Mouse (Mus musculus) kidney, embryonic 15.5 days (tissue): ENCODE measurements at regions not wholly inside any gene's neighbourhood (a gene's known extent, or its start where the extent isn't known, plus 50 kb on each side); places are given as distances from the start of the nearest gene placed in this dataset.

Source experiments
- ATAC-seq: fragments of 200-750 bp; cut with Nextera tagmentation; replicated peaks from 2 replicates; pipeline ENCODE4 v1.8.0; 2017; ENCODE audit warnings: moderate TSS enrichment; ENCODE audit not compliant: low FRiP score
- H3K27ac ChIP-seq: fragments of 300-500 bp; sonication (generic); 2 replicates; pipeline ENCODE4 v1.5.1; 2015; ENCODE audit warnings: mild to moderate bottlenecking, inconsistent platforms
- H3K27me3 ChIP-seq: fragments of 300-500 bp; sonication (generic); 2 replicates; pipeline ENCODE4 v1.6.1; 2015; ENCODE audit warnings: inconsistent platforms
- H3K36me3 ChIP-seq: fragments of 300-500 bp; sonication (generic); 2 replicates; pipeline ENCODE4 v1.6.1; 2015; ENCODE audit warnings: inconsistent platforms
- H3K4me1 ChIP-seq: fragments of 300-500 bp; sonication (generic); 2 replicates; pipeline ENCODE4 v1.6.1; 2015; ENCODE audit warnings: inconsistent platforms
- H3K4me2 ChIP-seq: fragments of 300-500 bp; sonication (generic); 2 replicates; pipeline ENCODE4 v1.6.1; 2015; ENCODE audit warnings: moderate library complexity, mild to moderate bottlenecking, inconsistent platforms
- H3K4me3 ChIP-seq: fragments of 300-500 bp; sonication (generic); replicated peaks from 2 replicates; pipeline ENCODE4 v1.5.1; 2015; ENCODE audit warnings: mild to moderate bottlenecking, inconsistent platforms
- H3K9ac ChIP-seq: fragments of 300-500 bp; sonication (generic); 2 replicates; pipeline ENCODE4 v1.6.1; 2015; ENCODE audit warnings: mild to moderate bottlenecking, inconsistent platforms
- H3K9me3 ChIP-seq: fragments of 300-500 bp; sonication (generic); replicated peaks from 2 replicates; pipeline ENCODE4 v1.6.1; 2016; ENCODE audit warnings: inconsistent platforms
- WGBS: fragments of 180-500 bp; shearing (Covaris S2); methylation state at CpG from one replicate; pipeline ENCODE4 v1.1.7; 2015; ENCODE audit warnings: mixed read lengths; 5-methylcytosine and 5-hydroxymethylcytosine counted together

GRCm38 (mm10) chr6:117519466-117519865 lies 321.5 kb upstream of the Zfp637 start:
- ATAC-seq = no peak
- 81% methylated on average over 1 of the region's 1 CpGs for WGBS

GRCm38 (mm10) chr6:117526161-117526935 lies 314.6 kb upstream of the Zfp637 start:
- WGBS = 30% methylated on average over 22 of the region's 22 CpGs
- H3K9ac ChIP-seq = no peak overlapping the region
- H3K9me3 ChIP-seq = no peaks in the 10 kb centered on the region
- no peak overlapping the region for H3K4me3 ChIP-seq
- H3K4me1 ChIP-seq = peaks cover 13% of the 10 kb centered on the region
- 0 out of 2 replicates have a peak overlapping the region, but pooled peaks have one; percentile 13 for H3K4me2 ChIP-seq
- H3K36me3 ChIP-seq = no peaks in the 10 kb centered on the region
- ATAC-seq = 0 out of 2 replicates have a peak, but pooled peaks have one; percentile 22
- H3K27ac ChIP-seq = 0 out of 2 replicates have a peak overlapping the region, but pooled peaks have one; percentile 15
- H3K27me3 ChIP-seq = no peaks in the 10 kb centered on the region; the same call in 1 of the 2 replicates

More at GRCm38 (mm10) chr6:117519466-117519865, 321.5 kb upstream of the Zfp637 start:
- Histone ChIP-seq H3K27me3 (no peaks in the 10 kb centered on the region), H3K9ac (no peak overlapping the region), H3K4me3 (no peak overlapping the region), H3K4me2 (no peak overlapping the region), H3K36me3 (no peaks in the 10 kb centered on the region), H3K27ac (no peak overlapping the region), H3K9me3 (no peaks in the 10 kb centered on the region), H3K4me1 (peaks cover 15% of the 10 kb centered on the region)

DNA sequence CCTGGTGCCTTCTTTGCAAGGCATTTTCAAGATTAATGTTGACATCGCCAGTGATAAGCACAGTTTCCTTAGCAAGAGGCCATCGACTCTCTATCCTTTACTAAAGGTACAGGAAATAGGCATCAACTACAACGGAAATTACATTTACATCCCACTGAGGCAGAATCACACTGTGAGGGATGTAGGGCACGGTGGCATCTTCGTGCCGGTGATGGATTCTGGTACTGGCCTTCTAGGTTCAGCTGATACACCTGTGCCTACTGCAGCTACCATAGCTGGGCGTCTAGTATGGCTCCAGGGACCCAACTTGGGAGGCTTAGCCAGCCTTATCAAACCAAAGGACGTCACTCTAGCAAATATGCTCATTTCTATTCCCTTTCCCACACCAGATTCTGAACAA lies 313.5 kb upstream of the Zfp637 start:
- no peak overlapping the region for H3K4me3 ChIP-seq
- H3K4me2 ChIP-seq = no peak overlapping the region
- H3K9ac ChIP-seq = no peak overlapping the region
- no peaks in the 10 kb centered on the region; the same call in 1 of the 2 replicates for H3K27me3 ChIP-seq
- 69% methylated on average over 8 of the region's 8 CpGs for WGBS
- H3K9me3 ChIP-seq = no peaks in the 10 kb centered on the region
- H3K36me3 ChIP-seq = no peaks in the 10 kb centered on the region
- ATAC-seq = no peak
- H3K27ac ChIP-seq = no peak overlapping the region
- peaks cover 13% of the 10 kb centered on the region for H3K4me1 ChIP-seq

GRCm38 (mm10) chr6:117534149-117534548 lies 306.8 kb upstream of the Zfp637 start:
- no peaks in the 10 kb centered on the region for H3K36me3 ChIP-seq
- no peak overlapping the region for H3K9ac ChIP-seq
- H3K9me3 ChIP-seq = no peaks in the 10 kb centered on the region
- H3K27ac ChIP-seq = no peak overlapping the region
- H3K4me3 ChIP-seq = no peak overlapping the region
- no peak overlapping the region for H3K4me2 ChIP-seq
- 17% methylated on average over 2 of the region's 2 CpGs for WGBS
- peaks cover 9% of the 10 kb centered on the region; the same call in 1 of the 2 replicates for H3K27me3 ChIP-seq
- peaks cover 6% of the 10 kb centered on the region for H3K4me1 ChIP-seq
- 0 out of 2 replicates have a peak, but pooled peaks have one; percentile 56 for ATAC-seq

DNA sequence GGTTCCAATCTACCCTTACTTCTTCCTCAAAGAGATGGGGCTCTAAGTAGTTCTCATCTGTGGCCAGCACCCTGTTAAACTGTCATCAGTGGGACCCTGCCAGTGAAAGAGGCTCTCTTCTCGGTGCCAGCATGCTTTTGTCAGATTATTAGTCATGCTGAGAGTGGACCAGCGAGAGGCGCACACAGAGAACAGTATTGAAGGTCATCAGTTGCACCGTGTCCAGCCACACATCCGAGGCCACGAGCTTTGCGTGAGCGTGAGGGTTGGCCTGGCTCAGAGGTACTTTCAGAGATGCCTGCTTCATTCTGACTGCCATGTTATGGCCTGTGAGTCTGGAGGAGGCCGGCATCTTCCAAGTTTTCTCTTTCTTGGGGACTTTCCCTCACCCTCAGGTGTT lies 306.0 kb upstream of the Zfp637 start:
- ATAC-seq = no peak
- H3K27ac ChIP-seq = no peak overlapping the region
- no peaks in the 10 kb centered on the region for H3K9me3 ChIP-seq
- H3K4me1 ChIP-seq = peaks cover 6% of the 10 kb centered on the region
- no peak overlapping the region for H3K4me3 ChIP-seq
- H3K27me3 ChIP-seq = peaks cover 9% of the 10 kb centered on the region; the same call in 1 of the 2 replicates
- H3K4me2 ChIP-seq = no peak overlapping the region
- no peak overlapping the region for H3K9ac ChIP-seq
- 83% methylated on average over 9 of the region's 9 CpGs for WGBS
- H3K36me3 ChIP-seq = no peaks in the 10 kb centered on the region

DNA sequence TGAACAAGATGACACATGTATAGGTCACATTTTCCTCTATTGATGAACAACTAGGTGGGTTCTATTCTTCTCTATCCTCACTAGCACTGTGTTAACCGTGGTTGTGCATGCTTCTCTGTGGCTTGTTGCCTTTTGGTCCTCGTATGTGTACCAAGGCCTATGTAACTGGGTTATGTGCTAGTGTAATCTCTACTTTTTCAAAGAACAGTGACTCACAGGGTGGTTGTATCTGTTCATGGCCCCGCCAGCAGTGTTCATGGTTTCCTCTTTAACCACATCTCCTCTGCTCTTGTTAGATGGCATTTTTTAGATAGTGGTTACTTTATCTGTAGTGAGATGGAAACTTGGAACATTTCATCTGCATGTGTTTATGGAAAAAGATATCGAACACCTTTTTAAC lies 304.9 kb upstream of the Zfp637 start:
- ATAC-seq = no peak
- 92% methylated on average over 4 of the region's 4 CpGs for WGBS
- Histone ChIP-seq H3K9ac (no peak overlapping the region), H3K27ac (no peak overlapping the region), H3K27me3 (peaks cover 9% of the 10 kb centered on the region; the same call in 1 of the 2 replicates), H3K4me2 (no peak overlapping the region), H3K4me1 (peaks cover 6% of the 10 kb centered on the region), H3K4me3 (no peak overlapping the region), H3K36me3 (no peaks in the 10 kb centered on the region), H3K9me3 (no peaks in the 10 kb centered on the region)

DNA sequence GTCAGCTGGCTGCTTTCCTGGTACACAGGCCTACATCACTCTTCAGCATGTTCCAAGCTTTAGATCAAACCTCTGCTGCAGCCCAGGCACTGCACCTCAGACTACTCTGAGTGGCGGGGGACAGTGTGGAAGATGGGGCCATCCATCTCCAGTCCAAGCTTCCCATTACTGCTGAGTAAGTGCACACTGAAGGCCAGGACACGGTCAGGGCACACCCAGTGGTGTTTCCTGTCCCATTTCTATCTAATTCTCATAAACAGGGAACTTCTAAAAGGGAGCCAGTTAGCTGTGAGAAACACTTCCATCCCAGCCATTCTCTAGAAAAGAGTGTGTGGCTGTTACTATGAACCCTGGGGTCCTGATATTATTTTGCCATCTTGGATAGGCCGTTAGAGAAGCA lies 298.5 kb upstream of the Zfp637 start:
- no peak overlapping the region for H3K4me3 ChIP-seq
- H3K27ac ChIP-seq = no peak overlapping the region
- no peaks in the 10 kb centered on the region for H3K9me3 ChIP-seq
- H3K4me1 ChIP-seq = no peaks in the 10 kb centered on the region
- ATAC-seq = no peak
- H3K27me3 ChIP-seq = 0 out of 2 replicates have a peak, but pooled peaks cover 3% of the 10 kb centered on the region
- H3K36me3 ChIP-seq = no peaks in the 10 kb centered on the region
- H3K4me2 ChIP-seq = no peak overlapping the region
- WGBS = 84% methylated on average over 3 of the region's 3 CpGs
- no peak overlapping the region for H3K9ac ChIP-seq

DNA sequence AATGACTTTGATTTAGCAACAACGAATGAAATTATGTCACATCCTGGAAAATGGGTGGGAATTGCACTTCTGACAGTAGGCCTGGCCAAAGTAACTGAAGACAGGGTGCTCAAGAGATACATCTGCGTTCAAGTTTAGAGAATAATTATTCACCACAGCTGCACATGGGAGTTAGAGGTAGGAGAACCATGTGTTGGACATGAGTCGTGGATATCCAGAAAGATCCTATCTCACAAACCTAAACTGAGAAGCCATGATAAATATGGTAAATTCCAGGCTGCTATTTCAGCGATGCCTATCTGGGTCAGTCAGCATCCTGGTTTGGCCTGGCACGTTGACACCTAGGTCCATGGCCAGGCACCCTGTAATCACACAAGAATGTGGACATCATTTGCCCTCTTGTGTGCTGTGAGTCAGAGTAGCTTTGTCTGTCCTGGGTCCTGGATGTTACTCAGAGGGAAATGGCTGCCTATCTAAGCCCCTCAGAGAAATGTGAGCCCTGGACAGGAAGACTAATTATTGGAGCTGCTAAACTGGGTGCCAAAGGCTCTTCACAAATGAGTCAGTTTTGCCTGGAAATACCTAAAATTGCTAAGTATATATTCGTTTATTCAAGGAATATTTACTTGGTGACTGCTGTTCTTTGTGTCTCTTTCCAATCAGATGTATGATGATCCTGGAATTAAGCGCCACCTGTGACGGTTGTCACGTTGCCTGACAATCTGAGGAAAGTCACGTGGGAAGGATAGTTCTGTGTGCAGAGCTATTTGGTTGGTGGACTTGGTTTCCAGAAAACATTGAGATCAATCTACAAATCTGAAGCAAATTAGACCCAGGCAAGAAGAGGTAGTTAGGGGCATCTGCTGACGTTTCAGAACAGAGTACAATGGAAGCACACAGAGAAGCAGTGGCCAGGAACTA lies 296.4 kb upstream of the Zfp637 start:
- ATAC-seq = no peak
- no peaks in the 10 kb centered on the region for H3K36me3 ChIP-seq
- no peaks in the 10 kb centered on the region for H3K4me1 ChIP-seq
- no peak overlapping the region for H3K9ac ChIP-seq
- H3K27ac ChIP-seq = no peak overlapping the region
- 87% methylated on average over 11 of the region's 11 CpGs for WGBS
- no peaks in the 10 kb centered on the region for H3K9me3 ChIP-seq
- 0 out of 2 replicates have a peak, but pooled peaks cover 3% of the 10 kb centered on the region for H3K27me3 ChIP-seq
- H3K4me3 ChIP-seq = no peak overlapping the region
- H3K4me2 ChIP-seq = no peak overlapping the region

DNA sequence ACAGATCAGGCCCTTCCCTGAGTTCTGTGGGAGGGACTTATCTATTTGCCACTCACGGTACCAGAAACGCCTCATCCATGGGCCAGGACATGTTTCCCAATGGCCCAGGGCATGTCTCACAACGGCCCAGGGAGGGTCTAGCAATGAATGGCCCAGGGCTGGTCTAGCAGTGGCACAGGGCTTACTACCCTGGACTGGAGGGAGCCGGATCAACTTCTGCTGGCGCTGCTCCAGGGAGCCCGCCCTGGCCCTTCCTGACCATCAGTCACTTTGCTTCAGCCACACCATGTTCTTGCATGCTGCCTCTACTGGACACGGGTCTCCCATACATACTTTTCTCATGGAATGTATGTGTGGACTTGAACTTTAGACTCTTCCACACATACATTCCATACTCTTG lies 290.1 kb upstream of the Zfp637 start:
- H3K9ac ChIP-seq = no peak overlapping the region
- peaks cover 13% of the 10 kb centered on the region for H3K4me1 ChIP-seq
- ATAC-seq = no peak
- H3K36me3 ChIP-seq = no peaks in the 10 kb centered on the region
- no peaks in the 10 kb centered on the region for H3K9me3 ChIP-seq
- no peaks in the 10 kb centered on the region for H3K27me3 ChIP-seq
- H3K27ac ChIP-seq = no peak overlapping the region
- WGBS = 82% methylated on average over 7 of the region's 7 CpGs
- no peak overlapping the region for H3K4me2 ChIP-seq
- H3K4me3 ChIP-seq = no peak overlapping the region

DNA sequence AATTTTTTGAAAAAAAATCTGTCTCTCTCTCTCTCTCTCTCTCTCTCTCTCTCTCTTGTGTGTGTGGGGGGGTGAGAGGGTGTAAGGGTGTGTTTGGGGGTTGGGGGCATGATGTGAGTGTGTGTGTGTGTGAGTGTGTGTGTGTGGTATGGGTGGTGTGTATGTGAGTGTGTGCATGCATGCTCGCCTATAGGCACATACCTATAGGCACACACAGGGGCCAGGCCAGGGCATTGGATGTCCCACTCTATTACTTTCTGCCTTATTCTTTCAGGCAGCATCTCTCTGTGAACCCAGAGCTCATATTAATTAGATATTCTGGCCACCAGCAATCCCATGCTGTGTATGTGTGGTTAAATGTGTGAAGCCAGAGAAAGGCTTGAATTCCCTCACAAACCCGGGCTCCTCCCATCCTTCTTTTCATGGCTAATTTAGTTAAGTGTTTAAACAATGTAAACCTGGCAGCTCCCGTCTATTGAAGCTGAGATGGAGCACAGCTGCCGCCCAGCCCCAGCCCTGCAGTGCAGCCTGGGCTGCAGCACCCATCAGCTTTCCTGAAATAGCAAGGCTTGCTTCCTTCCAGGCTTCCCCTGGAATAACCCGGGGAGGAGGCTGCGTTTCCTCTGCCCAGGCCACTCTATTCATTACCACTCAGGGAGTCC lies 288.8 kb upstream of the Zfp637 start:
- H3K4me1 ChIP-seq = peaks cover 15% of the 10 kb centered on the region
- H3K36me3 ChIP-seq = no peaks in the 10 kb centered on the region
- no peaks in the 10 kb centered on the region for H3K27me3 ChIP-seq
- peak; percentile 93 for ATAC-seq
- H3K9ac ChIP-seq = no peak overlapping the region
- no peak overlapping the region for H3K4me3 ChIP-seq
- peak overlapping the region; percentile 78 for H3K27ac ChIP-seq
- H3K9me3 ChIP-seq = no peaks in the 10 kb centered on the region
- H3K4me2 ChIP-seq = no peak overlapping the region
- WGBS = 11% methylated on average over 6 of the region's 6 CpGs

GRCm38 (mm10) chr6:117563159-117563558 lies 277.8 kb upstream of the Zfp637 start:
- no peaks in the 10 kb centered on the region for H3K9me3 ChIP-seq
- no peak overlapping the region for H3K4me2 ChIP-seq
- no peak overlapping the region for H3K4me3 ChIP-seq
- WGBS = 78% methylated on average over 6 of the region's 6 CpGs
- peaks cover 13% of the 10 kb centered on the region for H3K27me3 ChIP-seq
- H3K9ac ChIP-seq = no peak overlapping the region
- H3K36me3 ChIP-seq = no peaks in the 10 kb centered on the region
- ATAC-seq = no peak
- H3K27ac ChIP-seq = no peak overlapping the region
- H3K4me1 ChIP-seq = peaks cover 13% of the 10 kb centered on the region
